Mouse (Mus musculus) lung, adult 2 months (tissue): Measurements from ENCODE around the gene Mrpl45.
"Not testable (repeated sequence)": the region's sequence is repeated elsewhere in the genome, so short reads cannot be mapped to it uniquely, and the experiment has no call there.

ENCODE experiments used
- CTCF ChIP-seq: fragments of 200-500 bp; IDR thresholded peaks from 2 replicates; pipeline ENCODE4 v1.5.1; 2011; ENCODE audit warnings: mild to moderate bottlenecking, low read length, control low read depth; ENCODE audit not compliant: insufficient read depth
- POLR2A ChIP-seq: fragments of 200-500 bp; IDR thresholded peaks from 2 replicates; pipeline ENCODE4 v1.6.1; 2011; ENCODE audit warnings: low read depth, mild to moderate bottlenecking, control low read depth, low read length, borderline replicate concordance; ENCODE audit errors: extremely low read depth

DNA sequence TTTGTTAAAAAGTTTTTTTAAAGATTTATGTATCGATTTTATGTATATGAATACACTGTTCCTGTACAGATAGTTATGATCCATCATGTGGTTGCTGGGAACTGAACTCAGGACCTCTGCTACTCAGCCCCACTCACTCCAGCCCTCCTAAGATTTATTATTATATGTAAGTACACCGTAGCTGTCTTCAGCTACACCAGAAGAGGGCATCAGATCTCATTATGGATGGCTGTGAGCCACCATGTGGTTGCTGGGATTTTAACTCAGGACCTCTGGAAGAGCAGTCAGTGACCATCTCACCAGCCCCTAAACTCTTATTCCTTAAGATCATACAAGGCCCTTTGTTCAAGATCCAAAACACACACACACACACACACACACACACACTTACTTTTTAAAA lies 45.5 kb upstream of the Mrpl45 start:
- TF ChIP-seq POLR2A, CTCF: not testable (repeated sequence)
